Mouse (Mus musculus): ENCODE measurements around the gene Hspa4. TPM values are rescaled to one million over a fixed set of nuclear protein-coding genes. Genes with fewer than 3 reads are reported as not detected.
"Not testable (repeated sequence)": the region's sequence is repeated elsewhere in the genome, so short reads cannot be mapped to it uniquely, and the experiment has no call there.

The Hspa4 gene
- polyA plus RNA-seq, 1 experiment, result 16.7 TPM

- H3K36me3 ChIP-seq (replicated peaks; ENCODE audit: low read length), result peaks cover 72% of the 10 kb centered on the region
- H3K4me1 ChIP-seq, result peaks cover 71% of the 10 kb centered on the region
- H3K27me3 ChIP-seq (replicated peaks), result no peaks in the 10 kb centered on the region
- H3K9me3 ChIP-seq, result no peaks in the 10 kb centered on the region
- H3K4me3 ChIP-seq (replicated peaks), result no peak overlapping the region
- TF ChIP-seq GATA1 (IDR thresholded peaks at IDR 0.05; ENCODE audit: borderline replicate concordance, low read length) (no peak), FLI1 (IDR thresholded peaks at IDR 0.05; ENCODE audit: low read length) (no peak)
These were observed 30.9 kb upstream of the Hspa4 start for GRCm38 (mm10) chr11:53331121-53331520.

DNA sequence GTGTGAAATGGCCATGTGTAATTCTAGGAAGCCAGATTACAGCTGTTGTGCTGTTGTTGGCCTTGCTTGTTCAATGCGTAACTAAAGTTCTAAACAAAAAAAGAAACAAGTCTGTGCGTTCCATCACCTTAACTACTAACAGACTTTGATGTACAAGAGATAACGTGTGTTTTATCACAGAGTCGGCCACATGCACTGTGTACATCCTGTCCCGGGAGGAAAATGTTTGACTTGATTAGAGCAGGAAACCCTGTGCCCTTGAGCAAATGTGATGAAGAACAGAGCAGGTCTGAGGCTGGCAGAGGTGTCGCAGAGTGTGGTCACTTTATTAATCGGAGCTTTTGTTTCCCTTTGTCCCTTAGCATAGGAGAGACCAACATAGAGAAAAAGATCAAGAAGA, 30.1 kb upstream of the Hspa4 start:
- Histone ChIP-seq H3K27me3 (replicated peaks) (no peaks in the 10 kb centered on the region), H3K36me3 (replicated peaks; ENCODE audit: low read length) (peaks cover 76% of the 10 kb centered on the region), H3K4me3 (replicated peaks) (no peak overlapping the region), H3K4me1 (peaks cover 71% of the 10 kb centered on the region), H3K9me3 (no peaks in the 10 kb centered on the region)
- TF ChIP-seq GATA1 (IDR thresholded peaks at IDR 0.05; ENCODE audit: borderline replicate concordance, low read length), result no peak
- no peak for TF ChIP-seq FLI1 (IDR thresholded peaks at IDR 0.05; ENCODE audit: low read length)

- Histone ChIP-seq H3K9me3 (no peaks in the 10 kb centered on the region), H3K36me3 (replicated peaks; ENCODE audit: low read length) (peaks cover 35% of the 10 kb centered on the region), H3K27me3 (replicated peaks) (no peaks in the 10 kb centered on the region), H3K4me1 (peaks cover 53% of the 10 kb centered on the region), H3K4me3 (replicated peaks) (peak within 1 kb of the TSS; percentile 98)
- TF ChIP-seq GATA1 (IDR thresholded peaks at IDR 0.05; ENCODE audit: borderline replicate concordance, low read length) (no peak), FLI1 (IDR thresholded peaks at IDR 0.05; ENCODE audit: low read length) (no peak)
These were observed 24.3 kb upstream of the Hspa4 start, which contains the start of gene Zcchc10 for GRCm38 (mm10) chr11:53324512-53324968. Zcchc10 (plus strand) TSS chr11:53324679.

DNA sequence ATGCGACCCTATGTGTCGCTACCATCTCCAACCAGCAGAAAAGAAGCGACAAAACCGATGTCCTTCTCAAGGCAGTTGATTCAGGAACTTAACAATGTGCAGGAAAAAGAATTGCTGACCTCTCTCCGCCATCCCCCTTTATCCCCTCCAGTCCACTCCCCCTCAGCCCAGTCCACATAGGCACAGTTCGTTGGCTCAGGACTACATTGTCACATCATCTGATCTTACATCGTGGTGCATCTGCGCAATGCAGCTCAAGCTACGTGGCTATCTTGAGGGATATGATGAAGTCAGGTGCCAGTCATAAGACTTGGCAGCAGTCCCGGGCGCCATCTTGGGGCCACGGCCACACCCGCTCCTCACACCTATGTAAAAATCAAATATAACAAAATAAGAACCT, 19.6 kb upstream of the Hspa4 start:
- H3K4me3 ChIP-seq (replicated peaks); H3K36me3 ChIP-seq (replicated peaks; ENCODE audit: low read length); H3K9me3 ChIP-seq; H3K27me3 ChIP-seq (replicated peaks): not testable (repeated sequence)
- peaks cover 54% of the 10 kb centered on the region for H3K4me1 ChIP-seq

DNA sequence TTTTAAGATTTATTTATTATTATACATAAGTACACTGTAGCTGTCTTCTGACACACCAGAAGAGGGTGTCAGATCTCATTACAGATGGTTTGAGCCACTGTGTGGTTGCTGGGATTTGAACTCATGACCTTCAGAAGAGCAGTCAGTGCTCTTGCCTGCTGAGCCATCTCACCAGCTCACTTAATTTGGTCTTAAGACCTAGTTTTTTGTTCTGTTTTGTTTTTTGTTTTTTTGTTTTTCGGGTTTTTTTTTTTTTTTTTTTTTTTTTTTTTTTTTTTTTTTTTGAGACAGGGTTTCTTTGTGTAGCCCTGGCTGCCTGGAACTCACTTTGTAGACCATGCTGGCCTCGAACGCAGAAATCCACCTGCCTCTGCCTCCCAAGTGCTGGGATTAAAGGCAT, 18.3 kb upstream of the Hspa4 start:
- not testable (repeated sequence) for H3K27me3 ChIP-seq (replicated peaks); H3K9me3 ChIP-seq; H3K4me3 ChIP-seq (replicated peaks); H3K36me3 ChIP-seq (replicated peaks; ENCODE audit: low read length)
- peaks cover 55% of the 10 kb centered on the region for H3K4me1 ChIP-seq

DNA sequence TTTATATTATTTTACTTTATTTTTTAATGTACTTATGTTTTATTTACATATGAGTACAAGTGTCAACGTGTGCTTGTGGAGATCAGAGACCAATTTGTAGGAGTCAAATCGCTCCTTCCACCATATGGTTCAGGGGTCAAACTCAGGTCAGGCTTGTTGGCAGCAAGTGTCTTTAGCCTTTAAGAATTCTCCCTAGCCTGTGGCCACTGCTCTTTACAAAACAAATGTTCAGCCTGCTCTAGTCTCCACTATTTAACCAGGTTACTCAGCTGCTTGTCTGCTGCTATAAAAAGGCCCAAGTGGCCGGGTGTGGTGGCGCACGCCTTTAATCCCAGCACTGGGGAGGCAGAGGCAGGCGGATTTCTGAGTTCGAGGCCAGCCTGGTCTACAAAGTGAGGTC, 17.8 kb upstream of the Hspa4 start:
- H3K27me3 ChIP-seq (replicated peaks), result no peaks in the 10 kb centered on the region
- TF ChIP-seq GATA1 (IDR thresholded peaks at IDR 0.05; ENCODE audit: borderline replicate concordance, low read length) (no peak), FLI1 (IDR thresholded peaks at IDR 0.05; ENCODE audit: low read length) (no peak)
- no peaks in the 10 kb centered on the region for H3K36me3 ChIP-seq (replicated peaks; ENCODE audit: low read length)
- peaks cover 50% of the 10 kb centered on the region for H3K4me1 ChIP-seq
- H3K9me3 ChIP-seq, result no peaks in the 10 kb centered on the region
- H3K4me3 ChIP-seq (replicated peaks), result no peak overlapping the region

GRCm38 (mm10) chr11:53316996-53317395, 16.7 kb upstream of the Hspa4 start:
- Histone ChIP-seq H3K9me3 (no peaks in the 10 kb centered on the region), H3K4me1 (peaks cover 52% of the 10 kb centered on the region), H3K36me3 (replicated peaks; ENCODE audit: low read length) (no peaks in the 10 kb centered on the region), H3K27me3 (replicated peaks) (no peaks in the 10 kb centered on the region), H3K4me3 (replicated peaks) (peak overlapping the region; percentile 12)
- TF ChIP-seq GATA1 (IDR thresholded peaks at IDR 0.05; ENCODE audit: borderline replicate concordance, low read length) (no peak), FLI1 (IDR thresholded peaks at IDR 0.05; ENCODE audit: low read length) (no peak)

DNA sequence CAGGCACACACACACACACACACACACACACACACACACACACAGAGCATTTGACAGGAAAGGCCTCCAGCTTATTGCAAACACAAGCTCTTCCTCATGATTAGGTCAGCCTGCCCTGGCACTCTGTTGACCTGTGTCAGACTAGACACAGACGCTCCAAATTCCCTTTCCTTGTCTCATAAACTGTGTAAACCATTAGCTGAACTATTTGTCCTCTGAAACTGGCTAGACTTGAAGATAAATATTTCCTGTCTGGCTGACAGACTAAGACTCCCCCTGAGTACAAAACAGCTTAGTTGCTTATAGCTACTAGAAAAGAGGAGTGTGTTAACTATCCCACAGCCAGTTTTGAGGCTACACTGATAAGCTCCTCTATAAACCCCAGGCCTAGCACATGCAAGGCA, 14.5 kb upstream of the Hspa4 start:
- TF ChIP-seq GATA1 (IDR thresholded peaks at IDR 0.05; ENCODE audit: borderline replicate concordance, low read length) (no peak), FLI1 (IDR thresholded peaks at IDR 0.05; ENCODE audit: low read length) (no peak)
- Histone ChIP-seq H3K9me3 (no peaks in the 10 kb centered on the region), H3K4me3 (replicated peaks) (peak overlapping the region; percentile 56), H3K36me3 (replicated peaks; ENCODE audit: low read length) (no peaks in the 10 kb centered on the region), H3K27me3 (replicated peaks) (no peaks in the 10 kb centered on the region), H3K4me1 (peaks cover 60% of the 10 kb centered on the region)

- H3K4me1 ChIP-seq, result peaks cover 69% of the 10 kb centered on the region
- not testable (repeated sequence) for H3K27me3 ChIP-seq (replicated peaks); H3K4me3 ChIP-seq (replicated peaks); H3K9me3 ChIP-seq; H3K36me3 ChIP-seq (replicated peaks; ENCODE audit: low read length)
These were observed 12.6 kb upstream of the Hspa4 start for GRCm38 (mm10) chr11:53312823-53313222.

GRCm38 (mm10) chr11:53311385-53311784, 11.1 kb upstream of the Hspa4 start:
- Histone ChIP-seq H3K36me3 (replicated peaks; ENCODE audit: low read length) (no peaks in the 10 kb centered on the region), H3K9me3 (no peaks in the 10 kb centered on the region), H3K4me3 (replicated peaks) (no peak overlapping the region), H3K4me1 (peaks cover 68% of the 10 kb centered on the region), H3K27me3 (replicated peaks) (no peaks in the 10 kb centered on the region)
- TF ChIP-seq GATA1 (IDR thresholded peaks at IDR 0.05; ENCODE audit: borderline replicate concordance, low read length) (no peak), FLI1 (IDR thresholded peaks at IDR 0.05; ENCODE audit: low read length) (no peak)

GRCm38 (mm10) chr11:53308884-53309310, 8.6 kb upstream of the Hspa4 start:
- no peaks in the 10 kb centered on the region for H3K27me3 ChIP-seq (replicated peaks)
- H3K4me1 ChIP-seq, result peaks cover 46% of the 10 kb centered on the region
- H3K36me3 ChIP-seq (replicated peaks; ENCODE audit: low read length), result no peaks in the 10 kb centered on the region
- no peak overlapping the region for H3K4me3 ChIP-seq (replicated peaks)
- H3K9me3 ChIP-seq, result no peaks in the 10 kb centered on the region
- TF ChIP-seq GATA1 (IDR thresholded peaks at IDR 0.05; ENCODE audit: borderline replicate concordance, low read length), result no peak
- no peak for TF ChIP-seq FLI1 (IDR thresholded peaks at IDR 0.05; ENCODE audit: low read length)

All from megakaryocyte, embryonic 14.5 days (primary cell).